Mouse (Mus musculus) 416B (cell line): Measurements from ENCODE around the gene Rnf31.

Experiments used
- DNase-seq: peaks from one replicate; pipeline ENCODE4 v3.0.0; 2011; ENCODE audit warnings: low read depth

Rnf31 gene

DNA sequence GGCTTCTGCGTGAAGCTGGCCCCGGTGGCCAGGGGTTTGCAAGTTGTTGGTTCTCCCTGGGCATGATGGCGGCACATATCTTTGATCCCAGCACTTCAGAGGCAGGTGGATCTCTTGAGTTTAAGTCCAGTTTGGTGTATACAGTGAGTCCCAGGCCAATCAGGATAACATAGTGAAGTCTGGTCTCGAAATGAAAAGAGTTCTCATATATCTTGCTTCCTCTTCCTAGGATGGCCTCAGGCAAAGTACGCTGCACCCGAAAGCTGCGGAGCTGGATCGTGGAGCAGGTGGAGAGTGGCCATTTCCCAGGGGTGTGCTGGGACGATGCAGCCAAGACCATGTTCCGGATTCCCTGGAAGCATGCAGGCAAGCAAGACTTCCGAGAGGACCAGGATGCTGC is 13.3 kb downstream of the Rnf31 start:
- no peak for DNase-seq

DNA sequence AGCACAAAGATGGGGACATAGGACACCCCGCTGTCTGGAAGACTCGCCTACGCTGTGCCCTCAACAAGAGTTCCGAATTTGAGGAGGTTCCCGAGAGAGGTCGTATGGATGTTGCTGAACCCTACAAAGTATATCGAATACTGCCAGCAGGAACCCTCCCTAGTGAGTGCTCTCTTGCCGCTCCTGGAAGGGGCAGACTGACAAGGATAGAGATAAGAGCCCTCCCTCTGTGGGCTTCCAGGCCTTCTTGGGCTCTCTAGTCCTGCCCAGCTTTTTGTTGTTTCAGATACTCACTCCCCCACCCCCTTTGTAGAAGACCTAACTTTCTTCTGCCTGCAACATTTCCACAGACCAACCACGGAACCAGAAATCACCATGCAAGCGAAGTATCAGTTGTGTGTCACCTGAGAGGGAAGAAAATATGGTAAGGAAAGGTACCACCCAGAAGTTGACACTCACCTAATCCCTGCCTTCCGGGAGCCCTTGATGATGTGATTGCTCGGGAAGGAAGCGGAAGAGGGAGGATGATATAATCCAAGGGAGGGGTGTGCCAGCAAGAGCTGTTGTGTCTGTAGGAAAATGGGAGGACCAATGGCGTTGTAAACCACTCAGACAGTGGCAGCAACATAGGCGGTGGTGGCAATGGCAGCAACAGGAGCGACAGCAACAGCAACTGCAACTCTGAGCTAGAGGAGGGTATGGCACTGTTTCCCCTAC is 14.4 kb downstream of the Rnf31 start:
- no peak for DNase-seq

DNA sequence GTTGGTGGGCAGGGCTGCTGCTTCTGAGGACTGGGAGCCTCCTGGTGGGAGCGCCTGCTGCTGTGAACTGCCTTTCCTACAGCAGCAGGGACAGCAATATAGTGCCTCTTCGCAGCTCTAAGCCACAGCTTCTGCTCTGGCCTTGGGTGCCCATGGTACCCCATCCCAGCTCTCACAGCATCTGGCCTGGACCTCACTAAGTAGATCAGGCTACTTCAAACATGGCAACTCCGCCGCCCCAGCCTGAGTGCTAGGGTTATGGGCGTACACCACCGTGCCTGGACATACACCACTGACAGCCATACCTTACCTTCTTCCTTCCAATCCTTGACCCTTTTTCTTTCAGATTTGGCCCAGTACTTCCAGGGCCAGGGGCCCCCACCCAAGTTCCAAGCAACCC is 16.8 kb downstream of the Rnf31 start:
- no peak for DNase-seq

DNA sequence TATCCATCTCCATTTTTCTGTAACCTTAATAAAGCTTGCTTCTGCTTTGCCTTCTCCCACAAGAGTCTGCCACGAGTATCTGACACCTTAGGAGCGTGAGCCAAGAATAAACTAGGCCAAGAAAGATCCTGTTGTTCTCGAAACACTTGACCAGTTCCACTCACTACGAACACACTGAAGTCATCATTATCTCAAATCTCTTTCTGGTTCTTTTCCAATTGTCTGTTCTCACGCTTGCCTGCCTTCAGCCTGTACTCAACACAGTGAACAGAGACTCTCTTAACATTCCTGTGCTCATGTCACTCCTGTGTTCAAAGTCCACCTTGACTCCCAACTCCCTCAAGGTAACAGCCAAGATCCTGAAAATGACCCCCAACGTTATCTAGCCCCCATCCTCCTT is 21.8 kb downstream of the Rnf31 start:
- no peak for DNase-seq

DNA sequence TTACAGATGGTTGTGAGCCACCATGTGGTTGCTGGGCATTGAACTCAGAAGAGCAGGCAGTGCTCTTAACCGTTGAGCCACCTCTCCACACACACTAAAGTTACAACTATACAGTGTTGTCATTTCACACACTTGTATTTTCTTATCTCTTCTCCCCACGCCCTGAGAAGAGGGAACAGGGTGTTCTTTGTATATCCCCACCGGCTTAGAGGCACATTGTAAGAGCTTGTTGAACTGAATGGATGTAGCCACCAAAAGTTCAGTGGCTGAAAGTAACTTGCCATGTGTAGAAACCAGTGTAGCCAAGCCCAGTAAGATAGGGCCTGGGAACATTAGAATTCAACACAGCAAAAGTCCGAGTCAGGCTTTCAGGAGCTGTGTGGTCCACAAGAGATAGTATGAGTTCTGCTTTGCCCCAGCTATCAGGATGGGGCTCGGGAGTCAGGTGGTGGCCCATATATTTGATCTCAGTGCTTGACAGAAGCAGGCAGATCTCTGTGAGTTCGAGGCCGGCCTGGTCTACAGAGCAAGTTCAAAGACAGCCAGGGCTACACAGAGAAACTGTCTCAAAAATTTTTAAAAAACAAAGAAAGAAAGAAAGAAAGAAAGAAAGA is 23.2 kb downstream of the Rnf31 start:
- DNase-seq = no peak

DNA sequence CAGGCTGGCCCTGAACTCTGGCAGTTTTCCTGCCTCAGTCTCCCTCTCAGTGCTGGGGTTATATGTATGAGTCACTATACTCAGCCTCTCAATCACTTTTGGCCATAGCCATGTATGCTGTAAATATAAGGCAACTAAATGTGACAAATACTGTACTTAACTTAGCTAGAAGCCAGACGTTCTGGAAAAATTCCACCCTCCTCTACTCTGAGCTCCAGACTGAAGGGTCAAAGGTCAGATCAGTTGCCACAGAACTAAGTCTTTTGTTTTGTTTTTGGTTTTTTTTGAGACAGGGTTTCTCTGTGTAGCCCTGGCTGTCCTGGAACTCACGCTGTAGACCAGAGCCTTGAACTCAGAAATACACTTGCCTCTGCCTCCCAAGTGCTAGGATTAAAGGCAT is 24.4 kb downstream of the Rnf31 start:
- DNase-seq = no peak

DNA sequence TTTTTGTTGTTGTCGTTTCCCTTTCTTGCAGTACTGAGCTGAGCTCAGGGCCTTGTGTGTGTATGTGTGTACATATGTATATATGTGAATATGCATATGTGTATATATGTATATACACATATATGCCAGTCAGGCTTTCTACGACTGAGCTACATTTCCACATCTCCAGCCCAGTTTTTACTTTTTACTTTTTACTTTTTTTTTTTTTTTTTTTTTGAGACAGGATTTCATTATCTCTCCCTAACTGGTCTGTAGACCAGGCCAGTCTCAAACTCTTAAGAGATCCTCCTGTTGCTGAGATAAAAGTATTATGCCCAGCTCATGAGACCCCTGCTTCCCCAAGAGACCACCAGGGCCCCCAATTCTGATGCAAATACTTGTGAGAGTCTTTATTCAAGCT is 25.3 kb downstream of the Rnf31 start:
- no peak for DNase-seq

DNA sequence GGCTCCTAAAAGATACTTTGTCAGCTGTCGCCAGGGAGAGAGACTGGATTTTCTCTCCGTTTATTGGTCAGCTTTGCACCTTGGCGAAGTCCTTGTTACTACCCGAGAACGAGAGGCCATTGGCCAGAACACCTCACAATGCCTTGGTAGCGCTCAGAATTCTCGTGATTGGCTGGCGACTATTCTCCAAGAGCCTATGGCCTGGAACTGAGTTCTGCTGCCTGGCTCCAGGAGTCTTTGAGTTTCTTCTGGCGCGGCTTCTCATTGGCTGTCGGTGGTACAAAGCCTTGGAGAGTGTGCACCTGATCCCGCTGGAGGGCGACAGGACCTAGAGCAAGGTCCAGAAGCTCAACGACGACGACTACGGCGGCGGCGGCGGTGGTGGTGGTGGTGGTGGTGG is 26.3 kb downstream of the Rnf31 start, which contains the start of gene Rec8:
TSS of gene Rec8 (plus strand) at position 216 of the 400 bp plus-strand sequence.
- DNase-seq = no peak

DNA sequence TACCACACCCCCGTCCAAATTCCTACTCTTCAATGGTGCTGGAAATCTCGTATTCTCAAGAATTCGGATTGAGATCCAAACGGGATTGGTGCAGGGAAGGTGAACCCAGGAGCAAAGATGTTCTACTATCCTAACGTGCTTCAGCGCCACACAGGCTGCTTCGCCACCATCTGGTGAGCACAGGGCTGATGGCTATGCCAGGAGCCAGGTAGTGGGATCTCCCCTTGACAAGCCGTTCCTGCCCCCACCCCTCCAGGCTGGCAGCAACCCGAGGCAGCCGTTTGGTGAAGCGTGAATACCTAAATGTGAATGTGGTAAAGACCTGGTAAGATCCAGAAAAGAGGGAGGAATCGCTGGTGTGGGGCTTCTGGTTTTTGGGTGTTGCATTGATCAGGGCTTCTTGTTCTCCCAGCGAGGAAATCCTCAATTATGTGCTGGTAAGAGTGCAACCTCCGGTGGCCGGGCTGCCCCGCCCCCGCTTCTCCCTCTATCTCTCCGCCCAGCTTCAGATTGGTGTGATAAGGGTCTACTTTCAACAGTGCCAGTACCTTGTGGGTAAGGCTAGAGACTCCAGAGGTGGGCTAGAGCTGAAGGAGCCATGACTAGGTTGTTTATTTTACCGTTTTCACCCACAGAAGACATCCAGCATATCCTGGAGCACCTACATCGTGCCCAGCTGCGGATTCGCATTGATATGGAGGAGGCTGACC is 27.1 kb downstream of the Rnf31 start:
- DNase-seq = peak; percentile 80

DNA sequence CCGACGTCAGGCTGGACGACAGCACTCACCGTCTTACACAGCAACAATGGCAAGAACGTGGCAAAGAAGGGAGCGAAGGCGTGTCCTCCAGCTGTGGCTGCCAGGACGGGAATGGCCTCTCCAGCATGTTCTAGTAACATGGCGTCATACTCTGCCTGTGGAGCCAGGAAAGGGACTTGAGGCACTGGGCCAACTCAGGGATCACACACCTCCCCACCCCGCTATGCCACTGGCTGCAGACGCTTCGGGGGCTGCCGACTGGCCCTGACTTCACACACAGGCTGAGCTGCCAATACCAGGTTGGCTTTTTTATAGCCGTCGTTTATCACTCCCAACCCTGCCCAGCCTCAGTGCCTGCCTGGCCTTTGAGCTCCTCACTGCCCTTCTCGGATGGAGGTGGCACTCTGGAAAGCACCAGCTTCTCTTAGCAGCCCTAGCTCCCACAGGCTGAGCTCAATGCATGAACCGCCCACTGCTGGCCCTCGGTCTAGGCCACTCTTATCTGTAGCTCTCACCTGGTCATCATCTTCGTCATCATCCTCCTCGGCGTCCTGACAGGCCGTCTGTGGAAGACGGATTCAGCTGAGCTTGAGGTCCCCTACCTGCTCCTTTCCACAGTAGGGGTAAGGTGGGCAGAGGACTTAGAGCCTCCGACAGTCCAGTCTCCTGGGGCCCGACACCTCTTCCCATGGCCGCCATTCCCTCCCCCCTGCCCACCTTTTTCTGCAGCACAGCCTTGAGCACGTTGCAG is 36.7 kb downstream of the Rnf31 start:
- DNase-seq = no peak

DNA sequence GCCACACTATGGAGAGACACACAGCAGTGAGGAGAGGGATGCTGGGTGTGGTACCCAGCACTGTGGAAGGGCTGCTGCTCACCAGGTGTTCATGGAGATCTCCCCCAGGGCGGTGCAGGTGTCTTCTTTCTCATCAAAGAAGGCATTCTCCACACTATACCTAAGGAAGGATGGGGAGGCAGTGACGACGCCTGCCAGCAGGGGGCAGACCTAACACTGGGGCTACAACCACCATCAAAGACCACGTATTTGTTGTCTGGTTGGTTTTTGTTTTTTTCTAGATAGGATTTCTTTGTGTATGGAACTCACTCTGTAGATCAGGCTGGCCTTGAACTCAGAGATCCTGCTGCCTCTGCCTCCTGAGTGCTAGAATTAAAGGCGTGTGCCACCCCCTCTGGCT is 37.8 kb downstream of the Rnf31 start:
- peak; percentile 46 for DNase-seq

DNA sequence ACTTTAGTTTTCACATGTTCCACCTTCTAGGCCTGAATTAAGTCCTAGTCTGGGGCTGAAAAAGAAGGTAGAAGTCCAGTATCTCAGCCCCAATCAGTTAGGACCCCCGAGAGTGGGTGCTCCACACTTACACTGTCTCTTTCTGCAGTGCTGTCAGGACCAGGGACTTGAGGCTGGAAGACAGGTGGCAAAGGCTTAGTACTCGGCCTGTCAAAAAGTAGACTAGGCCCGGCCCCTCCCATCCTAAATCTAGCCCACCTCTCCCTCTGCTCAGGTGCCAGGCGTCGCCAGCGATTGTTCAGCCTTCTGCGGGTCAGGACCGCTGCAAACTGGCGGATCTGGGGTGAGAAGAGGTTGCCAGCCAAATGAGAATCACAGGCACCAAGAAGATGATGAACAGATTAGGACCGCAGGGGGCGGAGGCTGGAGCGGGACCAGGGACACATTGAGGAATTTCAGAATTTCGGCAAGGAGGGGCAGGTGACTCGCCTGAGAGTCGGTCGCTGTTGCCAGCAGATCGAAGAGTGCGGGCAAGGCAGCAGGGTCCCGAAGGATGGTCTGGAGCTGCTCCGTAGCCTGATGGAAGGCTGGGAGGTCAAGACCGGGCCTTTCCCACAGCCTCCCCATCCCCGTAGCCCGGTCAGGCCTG is 43.5 kb downstream of the Rnf31 start:
- DNase-seq = peak; percentile 39

DNA sequence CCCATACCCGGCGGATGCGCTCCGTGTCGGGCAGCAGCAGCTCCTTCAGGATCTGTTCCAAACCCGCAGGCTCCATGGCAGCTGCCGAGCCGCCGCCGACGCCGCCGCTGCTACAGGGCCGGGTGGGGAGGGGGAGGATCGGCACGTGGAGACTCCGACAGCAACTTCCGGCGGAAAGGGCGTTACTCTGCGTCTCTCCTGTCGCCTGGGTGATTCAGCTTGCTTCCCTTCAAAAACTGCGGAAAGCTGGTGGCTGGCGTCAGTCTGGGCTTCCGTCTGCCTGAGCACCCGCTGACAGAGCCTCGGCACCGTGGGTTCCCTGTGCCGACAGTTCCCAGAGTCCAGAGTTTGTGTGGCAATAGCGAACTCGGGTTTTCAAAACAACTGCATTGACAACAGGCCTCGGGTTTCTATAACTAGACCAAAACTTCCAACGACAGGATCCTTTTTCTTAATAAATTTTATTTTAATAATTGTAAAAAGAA is 44.1 kb downstream of the Rnf31 start, which contains the start of gene Ipo4:
TSS of gene Ipo4 (minus strand) at position 435 of the 485 bp plus-strand sequence.
- peak; percentile 94 for DNase-seq

DNA sequence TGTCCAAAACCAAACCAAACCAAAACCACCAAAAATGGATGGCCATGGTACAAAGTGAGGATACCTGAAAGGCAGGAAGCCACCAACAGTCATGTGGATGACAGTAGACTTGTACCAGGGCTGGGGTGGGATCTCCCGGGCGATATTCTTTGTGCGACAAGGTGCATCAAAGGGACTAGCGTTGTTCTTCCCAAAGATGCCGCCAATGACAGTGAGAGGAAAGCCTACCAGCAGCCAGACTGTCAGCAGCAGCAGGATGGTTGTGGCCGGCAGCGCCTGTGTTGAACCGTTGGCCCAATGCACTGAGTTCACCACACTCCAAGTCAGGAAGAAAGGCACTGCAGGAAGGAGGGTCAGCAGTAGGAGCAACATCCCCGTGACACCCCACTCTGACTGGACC is 46.3 kb downstream of the Rnf31 start, which contains the start of gene Gm49378:
TSS of gene Gm49378 (minus strand) at position 101 of the 400 bp plus-strand sequence.
- no peak for DNase-seq

DNA sequence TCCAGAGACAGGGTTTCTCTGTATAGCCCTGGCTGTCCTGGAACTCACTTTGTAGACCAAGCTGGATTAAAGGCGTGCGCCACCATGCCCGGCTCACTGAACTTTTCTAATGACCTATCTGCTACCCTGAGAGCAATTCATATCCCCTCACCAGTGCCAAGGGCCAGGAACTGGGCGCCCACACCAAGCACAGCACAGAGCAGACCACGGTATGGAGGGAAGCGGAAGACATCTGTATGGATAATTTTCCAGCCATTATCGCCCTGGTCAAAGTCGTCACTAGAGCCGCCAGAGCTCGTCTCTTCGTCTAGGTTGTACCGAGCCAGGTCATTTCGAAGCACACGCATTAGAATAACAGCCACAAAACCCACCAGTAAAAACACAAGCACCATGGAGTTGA is 49.3 kb downstream of the Rnf31 start:
- no peak for DNase-seq

DNA sequence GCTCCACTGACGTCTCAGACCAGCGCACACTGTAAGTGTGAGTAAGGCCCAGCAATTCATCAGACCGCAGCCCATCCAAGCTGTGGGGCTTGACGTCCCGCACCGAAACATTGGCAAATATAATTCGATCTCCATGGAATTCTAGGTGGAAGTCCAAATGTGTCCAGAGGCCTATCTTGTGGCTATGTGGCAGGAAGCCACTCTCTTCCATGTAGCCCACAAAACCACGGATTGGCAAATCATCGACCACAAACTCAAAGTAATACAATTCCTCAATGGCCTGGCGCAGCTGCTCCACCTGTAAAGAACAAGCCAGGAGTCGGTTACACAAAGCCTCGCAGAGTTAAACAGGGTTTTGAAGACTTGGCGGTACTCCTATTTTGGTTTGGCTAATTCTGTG is 49.8 kb downstream of the Rnf31 start:
- peak; percentile 52 for DNase-seq

DNA sequence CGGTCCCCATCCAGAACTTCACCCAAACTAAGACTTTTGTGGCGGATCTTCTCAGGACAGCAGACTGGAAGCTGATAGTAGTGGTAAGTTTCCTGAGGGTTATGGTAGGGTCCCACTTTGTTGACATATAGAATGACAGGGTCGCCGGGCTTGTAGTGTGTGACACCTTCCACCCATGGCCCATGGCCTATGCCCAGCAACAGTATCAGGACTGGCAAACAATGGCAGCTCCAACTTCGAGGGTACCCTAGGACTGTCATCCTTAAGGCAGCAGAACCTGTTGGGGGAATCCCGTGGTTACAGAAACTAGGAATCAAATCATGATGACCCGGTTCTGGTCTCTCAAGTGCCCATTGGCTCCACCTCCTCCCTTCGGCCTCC is 51.2 kb downstream of the Rnf31 start:
- DNase-seq = no peak

DNA sequence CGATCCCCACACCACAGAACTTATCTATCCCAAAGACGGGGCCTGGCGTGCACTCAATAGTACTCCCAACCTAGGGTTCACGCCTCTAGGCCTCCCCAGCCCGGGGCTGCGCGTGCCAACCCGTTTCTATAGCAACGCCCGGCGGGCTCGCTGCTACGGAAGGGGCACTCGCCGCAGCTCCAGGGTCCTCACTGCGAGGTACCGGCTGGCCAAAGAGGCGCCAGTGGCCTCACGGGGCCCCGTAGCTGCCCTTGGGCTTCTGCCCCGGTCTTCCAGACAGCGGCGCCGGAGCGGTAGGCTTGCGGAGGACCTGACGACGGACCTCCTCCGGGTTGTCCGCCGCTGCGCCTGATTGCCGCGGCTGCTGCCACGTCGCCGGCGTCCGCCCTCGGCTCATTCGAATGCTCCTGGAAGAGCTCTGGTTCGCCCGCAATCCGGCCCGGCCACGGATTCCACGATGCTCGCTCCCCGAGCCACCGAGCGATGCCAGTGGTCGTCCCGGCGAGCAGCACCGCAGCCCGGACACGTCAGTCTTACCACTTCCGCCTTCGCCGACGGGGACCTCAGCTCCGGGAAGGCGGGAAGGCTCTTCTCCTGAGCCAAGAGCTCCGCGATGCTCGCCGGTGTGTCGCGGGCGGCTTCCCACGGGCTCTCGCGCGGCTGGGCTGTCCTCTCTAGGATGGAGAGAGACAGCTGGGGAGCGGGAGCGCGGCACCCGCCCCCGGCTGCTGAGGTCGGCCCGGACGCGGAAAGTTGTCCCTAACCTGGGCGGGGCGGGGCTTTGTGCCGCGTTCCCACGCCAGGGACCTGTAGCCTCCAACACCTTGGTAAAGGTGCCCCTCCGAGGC is 51.8 kb downstream of the Rnf31 start, which contains the start of gene Tm9sf1:
TSS of gene Tm9sf1 (minus strand) at position 747 of the 848 bp plus-strand sequence.
- peak; percentile 87 for DNase-seq

DNA sequence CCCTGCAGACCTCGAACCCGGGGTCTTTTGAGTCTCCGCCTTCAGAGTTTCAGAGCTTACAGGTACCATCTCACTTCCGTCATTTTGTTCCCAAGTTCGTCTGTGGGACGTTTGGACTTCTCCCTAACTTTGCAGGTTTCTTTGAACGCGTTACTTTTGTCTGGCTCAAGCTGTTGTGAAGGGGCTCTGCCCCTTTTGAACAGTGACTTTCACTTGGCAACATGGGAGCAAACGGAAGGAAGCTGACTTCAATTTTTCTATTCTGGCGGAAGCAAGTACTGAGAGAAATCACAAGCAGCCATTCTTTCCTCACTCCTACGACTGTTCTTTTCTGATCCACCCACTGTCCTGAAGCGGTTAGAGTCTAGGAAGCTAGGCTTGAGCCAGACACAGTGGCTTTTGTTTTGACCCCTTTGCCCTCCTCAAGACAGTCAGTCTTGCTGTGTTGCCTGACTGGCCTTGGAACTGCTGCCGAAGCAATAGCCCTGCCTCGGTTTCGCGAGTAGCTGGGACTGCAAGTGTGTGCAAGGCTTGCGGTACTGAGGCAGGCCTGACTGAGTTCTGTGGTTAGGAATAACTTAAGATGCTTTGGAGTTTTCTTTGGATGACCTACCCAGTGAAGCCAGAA is 52.9 kb downstream of the Rnf31 start:
- DNase-seq = peak; percentile 62

DNA sequence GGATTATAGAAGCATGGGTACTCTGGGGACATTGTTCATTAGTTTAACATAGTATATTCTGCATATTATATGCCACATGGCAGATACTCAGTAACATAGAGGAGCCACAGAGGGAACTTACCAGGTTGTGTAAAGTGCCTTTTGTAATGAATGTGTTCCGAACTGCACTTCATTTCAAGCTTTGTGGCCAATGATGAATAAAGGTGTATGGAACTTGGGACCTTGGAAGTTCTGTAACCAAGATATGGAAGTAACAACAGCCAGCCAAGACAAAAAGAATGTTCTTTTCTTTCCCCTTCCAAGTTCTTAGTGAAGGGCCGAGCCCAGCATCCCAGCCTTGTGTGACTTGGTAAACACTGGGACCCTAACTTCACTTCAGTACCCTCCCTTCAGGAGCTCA is 58.4 kb downstream of the Rnf31 start, which contains the start of gene Tssk4:
TSS of gene Tssk4 (plus strand) at position 301 of the 400 bp plus-strand sequence.
- DNase-seq = no peak
